ENCODE assay signal across 34 mouse cellular contexts in genomic region chr8:118587981-118588380, GRCm38 (mm10).
DNase-seq lines count a peak whose midpoint lies in the region; ATAC-seq lines count a peak whose summit lies in the region.
"Had no signal": no experiment of that assay in that cellular context is flagged by ENCODE, and none has a peak within 500 bp of the region (broad histone marks: within the 10 kb centered on the region; RNA-seq: fewer than 3 reads in every experiment).

No protein-coding gene starts in this region.

- H3K36me3 ChIP-seq in embryonic facial prominence, embryonic 14.5 days (ENCODE audit: control insufficient read depth, insufficient read depth, low read length), result no peaks in the 10 kb centered on the region
- no peaks in the 10 kb centered on the region for H3K36me3 ChIP-seq in embryonic facial prominence, embryonic 10.5 days (replicated peaks)
- H3K36me3 ChIP-seq in heart, embryonic 14.5 days (ENCODE audit: control insufficient read depth, insufficient read depth, low read length), result no peaks in the 10 kb centered on the region
- H3K36me3 ChIP-seq: embryonic facial prominence, embryonic 13.5 days; G1E; hindbrain, embryonic 12.5 days; limb, embryonic 10.5 days; limb, embryonic 15.5 days; liver, embryonic 13.5 days; midbrain, embryonic 10.5 days had no signal

- H3K4me1 ChIP-seq in embryonic facial prominence, embryonic 14.5 days (ENCODE audit: control insufficient read depth, insufficient read depth, low read length), result no peaks in the 10 kb centered on the region
- no peaks in the 10 kb centered on the region for H3K4me1 ChIP-seq in embryonic facial prominence, embryonic 10.5 days
- H3K4me1 ChIP-seq in heart, embryonic 14.5 days (ENCODE audit: control insufficient read depth in 2 of 2, insufficient read depth in 2 of 2, low read length in 2 of 2), result peaks cover 18 to 36% of the 10 kb centered on the region in 2 experiments
- H3K4me1 ChIP-seq: embryonic facial prominence, embryonic 13.5 days; hindbrain, embryonic 12.5 days; limb, embryonic 10.5 days; limb, embryonic 15.5 days; liver, embryonic 13.5 days; midbrain, embryonic 10.5 days had no signal

- no peak overlapping the region for H3K4me3 ChIP-seq in embryonic facial prominence, embryonic 14.5 days (ENCODE audit: low read depth, low read length)
- H3K4me3 ChIP-seq in embryonic facial prominence, embryonic 10.5 days, result no peak overlapping the region
- no peak overlapping the region for H3K4me3 ChIP-seq in heart, embryonic 14.5 days (ENCODE audit: control insufficient read depth in 1 of 2, insufficient read depth in 1 of 2, low read depth in 1 of 2, low read length in 2 of 2)
- H3K4me3 ChIP-seq: embryonic facial prominence, embryonic 13.5 days; erythroblast, embryonic 14.5 days; hindbrain, embryonic 12.5 days; limb, embryonic 10.5 days; limb, embryonic 15.5 days; liver, embryonic 13.5 days; midbrain, embryonic 10.5 days had no signal

- H3K27me3 ChIP-seq in embryonic facial prominence, embryonic 14.5 days (replicated peaks; ENCODE audit: control insufficient read depth, insufficient read depth, low read length), result no peaks in the 10 kb centered on the region
- H3K27me3 ChIP-seq in embryonic facial prominence, embryonic 10.5 days (replicated peaks; ENCODE audit: low read depth, poor library complexity, severe bottlenecking), result no peaks in the 10 kb centered on the region
- H3K27me3 ChIP-seq in heart, embryonic 14.5 days (ENCODE audit: control insufficient read depth, insufficient read depth, low read length), result no peaks in the 10 kb centered on the region
- H3K27me3 ChIP-seq: embryonic facial prominence, embryonic 13.5 days; hindbrain, embryonic 12.5 days; limb, embryonic 15.5 days; liver, embryonic 13.5 days had no signal

- intact Hi-C loops in heart, postnatal 14 days (cut with DNase I), result no loop called here

- no peaks in the 10 kb centered on the region for H3K9me3 ChIP-seq in embryonic facial prominence, embryonic 14.5 days (ENCODE audit: control insufficient read depth, low read length)
- H3K9me3 ChIP-seq in embryonic facial prominence, embryonic 10.5 days, result no peaks in the 10 kb centered on the region
- no peaks in the 10 kb centered on the region for H3K9me3 ChIP-seq in heart, embryonic 14.5 days (ENCODE audit: control insufficient read depth, low read length)
- H3K9me3 ChIP-seq: embryonic facial prominence, embryonic 13.5 days; hindbrain, embryonic 12.5 days; limb, embryonic 10.5 days; limb, embryonic 15.5 days; liver, embryonic 13.5 days; midbrain, embryonic 10.5 days had no signal

- H3K9ac ChIP-seq in embryonic facial prominence, embryonic 14.5 days (ENCODE audit: low read depth, low read length), result no peak overlapping the region
- 0 out of 2 replicates have a peak overlapping the region, but pooled peaks have one; percentile 31 for H3K9ac ChIP-seq in heart, embryonic 14.5 days (ENCODE audit: low read length)
- H3K9ac ChIP-seq: embryonic facial prominence, embryonic 13.5 days; forebrain, postnatal 0 days; hindbrain, embryonic 12.5 days; limb, embryonic 15.5 days; liver, embryonic 13.5 days had no signal

- peak; percentile 24 for DNase-seq in embryonic facial prominence, embryonic 14.5 days (ENCODE audit: low spot score)
- DNase-seq in embryonic facial prominence, embryonic 10.5 days (ENCODE audit: low spot score), result no peak
- peak; percentile 23 to 48 for DNase-seq in heart, adult 9 months (ENCODE audit: low spot score in 2 of 2)
- peak; percentile 3 to 23 for DNase-seq in heart, postnatal 14 days
- no peak for DNase-seq in urinary bladder, postnatal 10 days (ENCODE audit: low spot score)
- no peak for DNase-seq in retina, postnatal 1 day
- DNase-seq in spleen, postnatal 36 days (ENCODE audit: low spot score in 2 of 2), result no peak
- DNase-seq: adrenal gland, adult 8-10 months; cerebellum, adult 8-10 months; cerebellum, postnatal 25 days; forebrain, postnatal 0 days; gastrocnemius, postnatal 10 days; kidney, adult 8-10 months; layer of hippocampus, adult 9-11 months; liver, embryonic 13.5 days; lung, adult 18-20 months; lung, postnatal 14 days; right cerebral cortex, adult 18-20 months; spleen, adult 18-20 months; thymus, adult 18-20 months; thymus, postnatal 25 days had no signal

- H3K27ac ChIP-seq in embryonic facial prominence, embryonic 14.5 days (replicated peaks; ENCODE audit: low read depth, low read length), result no peak overlapping the region
- H3K27ac ChIP-seq in embryonic facial prominence, embryonic 10.5 days (replicated peaks), result no peak overlapping the region
- H3K27ac ChIP-seq in heart, embryonic 14.5 days (replicated peaks in 1 of 2; ENCODE audit: control insufficient read depth in 1 of 2, insufficient read depth in 1 of 2, low read depth in 2 of 2, low read length in 2 of 2), result peak overlapping the region; percentile 82 to 84
- H3K27ac ChIP-seq: embryonic facial prominence, embryonic 13.5 days; hindbrain, embryonic 12.5 days; hindbrain, postnatal 0 days; kidney, postnatal 0 days; limb, embryonic 10.5 days; limb, embryonic 15.5 days; liver, embryonic 13.5 days; midbrain, embryonic 10.5 days; stomach, postnatal 0 days had no signal

- H3K4me2 ChIP-seq in embryonic facial prominence, embryonic 14.5 days (ENCODE audit: low read depth, low read length), result no peak overlapping the region
- H3K4me2 ChIP-seq in heart, embryonic 14.5 days (ENCODE audit: low read length), result peak overlapping the region; percentile 34
- H3K4me2 ChIP-seq: embryonic facial prominence, embryonic 13.5 days; hindbrain, embryonic 12.5 days; limb, embryonic 15.5 days; liver, embryonic 13.5 days had no signal

- no peak for ATAC-seq in embryonic facial prominence, embryonic 14.5 days (ENCODE audit: low read depth)
- peak; percentile 85 for ATAC-seq in heart, embryonic 14.5 days (ENCODE audit: insufficient number of reproducible peaks, insufficient read depth, low FRiP score, low read depth)
- ATAC-seq: forebrain, postnatal 0 days; hindbrain, postnatal 0 days; intestine, embryonic 16.5 days; midbrain, embryonic 16.5 days had no signal

- 78% methylated on average over 5 of the region's 5 CpGs for WGBS in embryonic facial prominence, embryonic 14.5 days
- WGBS in embryonic facial prominence, embryonic 10.5 days, result 88% methylated on average over 5 of the region's 5 CpGs
- WGBS in heart, embryonic 14.5 days, result 25% methylated on average over 5 of the region's 5 CpGs

Comparison
In these comparisons a context has a peak if more than half of its experiments do, and no peak if none do; other contexts are left out.
1. DNase-seq: peak in embryonic facial prominence, embryonic 14.5 days (single experiment), heart, adult 9 months (2 of 2) and heart, postnatal 14 days (2 of 2); none in embryonic facial prominence, embryonic 10.5 days (single experiment), urinary bladder, postnatal 10 days (single experiment), retina, postnatal 1 day (single experiment) and spleen, postnatal 36 days (0 of 2).
2. H3K27ac ChIP-seq: peak in heart, embryonic 14.5 days (2 of 2); none in embryonic facial prominence, embryonic 14.5 days (single experiment) and embryonic facial prominence, embryonic 10.5 days (single experiment).